Mouse (Mus musculus): ENCODE results near the gene Abcb5. TPM values are rescaled to one million over a fixed set of nuclear protein-coding genes. Genes with fewer than 3 reads are reported as not detected.
A peak's percentile ranks its signal among the peaks of the same experiment; 100 is the strongest.

The Abcb5 gene
- polyA plus RNA-seq, 1 experiment from 2014 or later, result not detected

DNA sequence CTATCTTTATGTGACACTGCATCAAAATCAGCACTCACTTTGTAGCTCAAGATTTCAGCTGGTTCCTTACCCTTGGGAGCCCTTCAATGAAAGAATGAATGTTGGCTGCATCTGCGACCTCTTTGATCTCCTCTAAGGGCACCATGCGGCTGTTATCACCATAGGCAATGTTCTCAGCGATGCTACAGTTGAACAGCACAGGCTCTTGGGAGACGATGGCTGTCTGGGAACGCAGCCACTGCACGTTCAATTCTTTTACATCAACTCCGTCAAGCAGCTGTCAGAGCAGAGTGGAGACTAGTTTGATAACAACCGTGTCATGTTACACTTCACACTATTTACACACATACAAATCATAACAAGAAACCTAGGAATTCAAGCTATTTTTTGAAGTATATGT, 93.5 kb downstream of the Abcb5 start:
- no peak for ATAC-seq
- H3K27me3 ChIP-seq (replicated peaks), result no peaks in the 10 kb centered on the region
- no peak overlapping the region for H3K4me2 ChIP-seq
- 61% methylated on average over 8 of the region's 8 CpGs for WGBS (ENCODE audit: insufficient replicate concordance)
- no peak overlapping the region for H3K27ac ChIP-seq
- no peaks in the 10 kb centered on the region for H3K9me3 ChIP-seq (replicated peaks)
- H3K36me3 ChIP-seq, result no peaks in the 10 kb centered on the region
- H3K4me3 ChIP-seq, result no peak overlapping the region
- H3K4me1 ChIP-seq, result no peaks in the 10 kb centered on the region
- H3K9ac ChIP-seq, result no peak overlapping the region

DNA sequence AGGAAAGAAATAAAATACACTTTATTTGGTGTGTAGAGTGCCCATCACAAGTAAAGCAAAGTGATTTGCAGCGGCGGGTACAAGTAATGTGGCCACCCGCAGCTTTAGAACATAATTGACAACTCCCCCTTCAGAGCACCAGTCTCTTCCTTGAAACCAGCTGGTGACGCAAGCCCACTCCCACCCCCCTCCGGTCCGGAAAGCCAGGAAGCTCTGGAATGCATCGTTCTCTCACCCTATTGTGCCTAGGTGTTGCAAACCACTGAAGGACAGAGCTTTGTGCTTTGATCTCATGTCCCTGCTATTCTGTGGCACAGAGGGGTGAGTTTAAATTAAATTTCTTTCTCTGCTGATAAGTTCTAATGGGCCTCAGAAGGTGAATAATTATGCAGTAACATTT, 110.1 kb downstream of the Abcb5 start:
- Histone ChIP-seq H3K4me3 (no peak overlapping the region), H3K9ac (no peak overlapping the region), H3K27ac (no peak overlapping the region), H3K36me3 (no peaks in the 10 kb centered on the region), H3K4me1 (no peaks in the 10 kb centered on the region), H3K9me3 (replicated peaks) (no peaks in the 10 kb centered on the region), H3K27me3 (replicated peaks) (peaks cover 55% of the 10 kb centered on the region), H3K4me2 (no peak overlapping the region)
- WGBS (ENCODE audit: insufficient replicate concordance), result 3% methylated on average over 7 of the region's 7 CpGs
- ATAC-seq, result no peak

DNA sequence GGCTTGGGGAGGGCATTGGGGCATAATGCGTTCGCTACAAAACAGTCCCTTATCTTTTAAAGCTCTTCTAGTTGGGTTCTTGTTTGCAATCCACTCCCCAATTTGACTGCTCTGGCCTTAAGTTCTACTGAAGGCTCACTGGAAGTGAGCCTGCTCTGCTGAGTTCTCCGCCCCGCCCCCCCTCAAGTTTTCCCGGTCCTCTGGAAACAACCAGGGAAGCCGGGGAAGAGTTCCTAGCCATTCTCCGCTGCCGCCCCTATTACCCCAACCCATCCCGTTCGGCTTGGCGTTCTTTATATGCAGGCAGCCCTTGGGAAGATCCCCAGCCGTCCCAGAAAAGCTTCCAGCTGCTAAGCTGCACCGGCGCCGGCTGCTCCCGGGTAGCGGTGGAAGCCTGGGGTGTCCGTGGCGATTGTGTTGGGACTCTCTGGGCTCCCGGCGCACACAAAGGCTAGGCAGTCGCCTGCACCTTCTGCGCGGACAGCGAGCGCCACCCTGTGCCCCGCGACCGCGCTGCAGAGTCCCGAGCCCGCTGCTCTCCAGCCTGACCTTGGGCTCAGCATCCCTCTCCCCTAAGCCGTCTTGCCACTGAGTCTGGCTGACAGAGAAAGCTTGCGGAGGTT, 111.3 kb downstream of the Abcb5 start:
- H3K9me3 ChIP-seq (replicated peaks), result no peaks in the 10 kb centered on the region
- H3K4me2 ChIP-seq, result peak overlapping the region; percentile 47
- H3K4me1 ChIP-seq, result no peaks in the 10 kb centered on the region
- peak overlapping the region; percentile 31 for H3K4me3 ChIP-seq
- WGBS (ENCODE audit: insufficient replicate concordance), result 1% methylated on average over 34 of the region's 34 CpGs
- H3K9ac ChIP-seq, result no peak overlapping the region
- H3K27me3 ChIP-seq (replicated peaks), result peaks cover 64% of the 10 kb centered on the region
- no peak overlapping the region for H3K27ac ChIP-seq
- no peaks in the 10 kb centered on the region for H3K36me3 ChIP-seq
- peak; percentile 79 for ATAC-seq

DNA sequence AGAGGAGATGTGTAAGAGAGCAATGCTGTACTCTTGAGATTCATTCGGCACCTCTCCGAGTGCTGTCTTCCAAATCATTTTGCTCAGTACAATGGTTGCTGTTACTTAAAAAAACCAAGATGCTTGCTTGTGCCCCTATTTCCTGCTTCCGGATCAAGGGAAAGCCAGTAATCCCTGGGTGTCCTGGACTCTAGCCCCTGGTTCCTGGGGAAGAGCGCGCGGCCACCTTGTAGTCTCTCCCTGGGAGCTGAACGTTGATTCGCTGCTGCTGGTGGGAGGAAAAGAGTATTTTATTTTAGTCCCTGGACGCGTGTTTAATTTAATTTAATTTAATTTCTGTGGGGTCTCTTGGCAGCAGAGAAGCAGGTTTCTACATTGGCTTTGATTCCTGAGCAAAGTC, 111.8 kb downstream of the Abcb5 start:
- H3K9me3 ChIP-seq (replicated peaks), result no peaks in the 10 kb centered on the region
- H3K27me3 ChIP-seq (replicated peaks), result peaks cover 69% of the 10 kb centered on the region
- H3K9ac ChIP-seq, result no peak overlapping the region
- no peaks in the 10 kb centered on the region for H3K36me3 ChIP-seq
- H3K4me2 ChIP-seq, result peak overlapping the region; percentile 47
- no peak for ATAC-seq
- peak overlapping the region; percentile 31 for H3K4me3 ChIP-seq
- H3K27ac ChIP-seq, result no peak overlapping the region
- 4% methylated on average over 10 of the region's 10 CpGs for WGBS (ENCODE audit: insufficient replicate concordance)
- H3K4me1 ChIP-seq, result no peaks in the 10 kb centered on the region

DNA sequence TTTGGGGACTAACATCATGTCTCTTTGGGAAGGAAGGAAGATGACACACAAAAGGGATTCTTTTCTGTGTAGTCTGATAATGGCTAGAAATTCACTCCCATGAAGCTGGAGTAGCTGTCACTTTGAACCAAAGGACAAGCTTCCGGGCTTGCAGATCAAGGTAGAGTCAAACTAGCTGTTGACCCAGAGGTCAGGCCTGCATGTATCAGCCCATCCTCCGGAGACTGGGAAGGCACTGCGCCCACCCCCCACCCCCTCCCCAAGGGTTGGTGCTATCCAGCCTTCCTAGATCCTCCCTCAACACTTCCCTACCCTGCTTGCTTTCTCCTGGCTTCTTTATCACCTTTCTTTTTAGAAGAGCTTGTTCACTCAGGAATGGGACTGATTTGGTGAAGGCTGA, 112.9 kb downstream of the Abcb5 start:
- Histone ChIP-seq H3K27me3 (replicated peaks) (peaks cover 80% of the 10 kb centered on the region), H3K4me1 (peaks cover 7% of the 10 kb centered on the region; the same call in 1 of the 2 replicates), H3K9me3 (replicated peaks) (no peaks in the 10 kb centered on the region), H3K27ac (no peak overlapping the region), H3K4me3 (no peak overlapping the region), H3K36me3 (no peaks in the 10 kb centered on the region), H3K4me2 (no peak overlapping the region), H3K9ac (no peak overlapping the region)
- ATAC-seq, result no peak
- 3% methylated on average over 3 of the region's 3 CpGs for WGBS (ENCODE audit: insufficient replicate concordance)

DNA sequence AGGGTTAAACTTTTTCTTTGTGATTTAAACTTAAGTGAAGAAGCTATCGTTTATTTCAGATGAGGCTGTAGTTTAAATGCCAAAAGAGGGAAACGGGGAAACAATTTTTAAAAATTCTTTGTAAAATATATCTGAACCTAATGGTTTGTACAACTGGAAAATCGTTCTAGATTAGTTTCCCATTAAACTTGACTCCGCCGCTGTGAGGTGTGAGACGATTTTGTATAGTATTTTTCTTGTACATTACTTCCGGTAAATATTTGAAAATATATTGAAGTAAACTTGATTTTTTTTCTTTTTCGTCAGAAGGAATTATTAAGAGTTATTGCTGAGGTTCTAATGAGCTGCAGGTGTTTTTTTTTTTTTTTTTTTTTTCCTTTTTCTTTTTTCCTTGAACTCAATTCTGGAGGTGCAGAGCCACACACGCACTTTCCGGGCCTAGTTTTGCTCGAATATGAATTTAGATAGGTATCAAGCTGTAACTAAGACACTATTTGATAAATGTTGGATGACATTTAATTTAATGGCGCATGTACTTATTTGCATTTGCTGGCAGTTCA, 115.3 kb downstream of the Abcb5 start:
- Histone ChIP-seq H3K4me3 (no peak overlapping the region), H3K36me3 (no peaks in the 10 kb centered on the region), H3K4me2 (no peak overlapping the region), H3K27ac (no peak overlapping the region), H3K9ac (no peak overlapping the region), H3K4me1 (peaks cover 11% of the 10 kb centered on the region; the same call in 1 of the 2 replicates), H3K9me3 (replicated peaks) (no peaks in the 10 kb centered on the region), H3K27me3 (replicated peaks) (peaks cover 88% of the 10 kb centered on the region)
- WGBS (ENCODE audit: insufficient replicate concordance), result 27% methylated on average over 12 of the region's 12 CpGs
- no peak for ATAC-seq

DNA sequence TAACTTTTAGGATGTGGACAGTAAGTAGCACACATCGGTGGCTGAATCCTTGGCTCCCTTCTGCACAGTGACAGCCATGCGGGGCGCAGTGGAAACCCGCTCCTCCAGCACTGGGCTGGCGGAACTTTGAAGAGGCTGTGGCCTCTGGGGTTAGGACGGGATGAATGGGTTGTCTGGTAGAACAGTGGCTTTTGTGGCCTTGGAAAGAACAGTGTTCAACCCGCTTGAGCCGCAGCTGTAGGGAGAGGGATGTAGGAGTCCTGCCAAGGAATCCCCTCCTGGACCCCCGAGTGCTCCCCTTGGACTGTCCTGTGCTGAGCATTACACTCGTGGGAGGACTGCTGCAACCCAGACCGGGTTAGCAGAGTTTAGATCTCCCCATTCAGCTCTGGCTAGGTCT, 116.2 kb downstream of the Abcb5 start:
- peaks cover 88% of the 10 kb centered on the region for H3K27me3 ChIP-seq (replicated peaks)
- no peaks in the 10 kb centered on the region for H3K9me3 ChIP-seq (replicated peaks)
- H3K27ac ChIP-seq, result no peak overlapping the region
- ATAC-seq, result no peak
- no peak overlapping the region for H3K9ac ChIP-seq
- H3K4me2 ChIP-seq, result no peak overlapping the region
- no peaks in the 10 kb centered on the region for H3K36me3 ChIP-seq
- WGBS (ENCODE audit: insufficient replicate concordance), result under 1% methylated on average over 11 of the region's 11 CpGs
- H3K4me1 ChIP-seq, result peaks cover 11% of the 10 kb centered on the region; the same call in 1 of the 2 replicates
- no peak overlapping the region for H3K4me3 ChIP-seq

DNA sequence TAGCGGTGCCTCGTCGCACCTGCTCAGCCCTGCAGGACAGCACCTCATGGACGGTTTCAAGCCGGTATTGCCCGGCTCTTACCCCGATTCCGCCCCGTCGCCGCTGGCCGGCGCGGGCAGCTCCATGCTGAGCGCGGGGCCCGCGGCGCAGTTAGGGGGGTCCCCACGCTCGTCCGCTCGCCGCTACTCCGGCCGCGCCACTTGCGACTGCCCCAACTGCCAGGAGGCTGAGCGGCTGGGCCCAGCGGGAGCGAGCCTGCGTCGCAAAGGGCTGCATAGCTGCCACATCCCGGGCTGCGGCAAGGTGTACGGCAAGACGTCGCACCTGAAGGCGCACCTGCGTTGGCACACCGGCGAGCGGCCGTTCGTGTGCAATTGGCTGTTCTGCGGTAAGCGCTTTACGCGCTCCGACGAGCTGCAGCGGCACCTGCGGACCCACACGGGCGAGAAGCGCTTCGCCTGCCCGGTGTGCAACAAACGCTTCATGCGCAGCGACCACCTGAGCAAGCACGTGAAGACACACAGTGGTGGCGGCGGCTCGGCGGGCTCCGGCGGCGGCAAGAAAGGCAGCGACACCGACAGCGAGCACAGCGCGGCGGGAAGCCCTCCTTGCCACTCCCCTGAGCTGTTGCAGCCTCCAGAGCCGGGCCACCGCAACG, 116.9 kb downstream of the Abcb5 start:
- peak overlapping the region; percentile 48 for H3K4me2 ChIP-seq
- no peak overlapping the region for H3K27ac ChIP-seq
- peaks cover 88% of the 10 kb centered on the region for H3K27me3 ChIP-seq (replicated peaks)
- no peaks in the 10 kb centered on the region for H3K9me3 ChIP-seq (replicated peaks)
- H3K36me3 ChIP-seq, result no peaks in the 10 kb centered on the region
- no peak overlapping the region for H3K9ac ChIP-seq
- WGBS (ENCODE audit: insufficient replicate concordance), result 4% methylated on average over 78 of the region's 78 CpGs
- peaks cover 11% of the 10 kb centered on the region; the same call in 1 of the 2 replicates for H3K4me1 ChIP-seq
- H3K4me3 ChIP-seq, result peak overlapping the region; percentile 32; the same call in 1 of the 2 replicates
- peak; percentile 42 for ATAC-seq

DNA sequence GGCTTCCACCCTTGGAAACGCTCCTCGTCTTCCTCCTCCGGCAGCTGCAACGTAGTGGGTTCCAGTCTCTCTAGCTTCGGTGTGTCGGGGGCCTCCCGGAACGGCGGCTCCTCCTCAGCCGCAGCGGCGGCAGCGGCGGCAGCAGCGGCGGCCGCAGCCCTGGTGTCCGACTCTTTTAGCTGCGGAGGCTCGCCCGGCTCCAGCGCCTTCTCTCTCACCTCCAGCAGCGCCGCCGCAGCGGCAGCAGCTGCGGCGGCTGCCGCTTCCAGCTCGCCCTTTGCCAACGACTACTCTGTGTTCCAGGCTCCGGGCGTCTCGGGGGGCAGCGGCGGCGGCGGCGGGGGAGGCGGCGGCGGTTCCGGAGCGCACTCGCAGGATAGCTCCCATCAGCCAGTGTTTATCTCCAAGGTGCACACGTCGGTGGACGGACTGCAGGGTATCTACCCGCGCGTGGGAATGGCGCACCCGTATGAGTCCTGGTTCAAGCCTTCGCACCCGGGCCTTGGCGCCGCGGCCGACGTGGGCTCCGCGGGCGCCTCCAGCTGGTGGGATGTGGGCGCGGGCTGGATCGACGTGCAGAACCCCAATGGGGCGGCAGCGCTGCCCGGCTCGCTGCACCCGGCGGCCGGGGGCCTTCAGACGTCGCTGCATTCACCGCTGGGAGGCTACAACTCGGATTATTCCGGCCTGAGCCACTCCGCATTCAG, 117.6 kb downstream of the Abcb5 start:
- H3K9ac ChIP-seq, result no peak overlapping the region
- peak overlapping the region; percentile 48 for H3K4me2 ChIP-seq
- peaks cover 89% of the 10 kb centered on the region for H3K27me3 ChIP-seq (replicated peaks)
- no peaks in the 10 kb centered on the region for H3K36me3 ChIP-seq
- ATAC-seq, result no peak
- no peak overlapping the region for H3K27ac ChIP-seq
- peak overlapping the region; percentile 32 for H3K4me3 ChIP-seq
- WGBS (ENCODE audit: insufficient replicate concordance), result 1% methylated on average over 80 of the region's 80 CpGs
- H3K9me3 ChIP-seq (replicated peaks), result no peaks in the 10 kb centered on the region
- peaks cover 11% of the 10 kb centered on the region; the same call in 1 of the 2 replicates for H3K4me1 ChIP-seq

DNA sequence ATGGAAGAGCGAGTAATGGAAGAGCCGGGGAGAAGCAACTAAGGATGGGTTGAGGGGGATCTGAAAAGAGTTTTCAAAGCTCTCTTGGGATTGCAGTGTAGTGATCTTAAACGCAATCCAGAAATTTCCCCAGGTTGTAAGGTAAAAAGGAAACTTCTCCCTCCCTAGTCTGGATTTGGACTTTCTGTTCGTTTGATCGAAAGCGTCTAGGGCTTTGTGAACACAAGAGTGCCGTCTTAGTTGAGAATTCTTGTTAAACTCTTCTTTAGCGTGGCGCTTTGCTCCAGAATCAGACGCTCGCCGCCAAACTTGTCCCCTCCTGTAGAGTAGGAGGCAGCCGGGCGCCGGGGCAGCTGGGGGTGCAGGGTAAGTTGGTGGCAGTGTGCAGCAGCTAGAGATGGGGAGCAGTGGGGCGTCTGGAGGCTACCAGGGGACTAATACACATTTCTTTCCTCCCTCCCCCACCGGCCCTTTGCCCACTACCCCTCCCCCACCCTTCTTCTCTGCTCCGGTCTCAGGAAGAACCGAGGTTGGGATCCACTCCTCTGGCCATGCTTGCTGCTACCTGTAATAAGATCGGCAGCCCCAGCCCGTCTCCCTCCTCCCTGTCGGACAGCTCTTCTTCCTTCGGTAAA, 118.2 kb downstream of the Abcb5 start:
- H3K27me3 ChIP-seq (replicated peaks), result peaks cover 89% of the 10 kb centered on the region
- peaks cover 11% of the 10 kb centered on the region; the same call in 1 of the 2 replicates for H3K4me1 ChIP-seq
- H3K27ac ChIP-seq, result no peak overlapping the region
- no peaks in the 10 kb centered on the region for H3K36me3 ChIP-seq
- no peaks in the 10 kb centered on the region for H3K9me3 ChIP-seq (replicated peaks)
- H3K9ac ChIP-seq, result no peak overlapping the region
- peak overlapping the region; percentile 32 for H3K4me3 ChIP-seq
- no peak for ATAC-seq
- 3% methylated on average over 21 of the region's 23 CpGs for WGBS (ENCODE audit: insufficient replicate concordance)
- H3K4me2 ChIP-seq, result peak overlapping the region; percentile 48

DNA sequence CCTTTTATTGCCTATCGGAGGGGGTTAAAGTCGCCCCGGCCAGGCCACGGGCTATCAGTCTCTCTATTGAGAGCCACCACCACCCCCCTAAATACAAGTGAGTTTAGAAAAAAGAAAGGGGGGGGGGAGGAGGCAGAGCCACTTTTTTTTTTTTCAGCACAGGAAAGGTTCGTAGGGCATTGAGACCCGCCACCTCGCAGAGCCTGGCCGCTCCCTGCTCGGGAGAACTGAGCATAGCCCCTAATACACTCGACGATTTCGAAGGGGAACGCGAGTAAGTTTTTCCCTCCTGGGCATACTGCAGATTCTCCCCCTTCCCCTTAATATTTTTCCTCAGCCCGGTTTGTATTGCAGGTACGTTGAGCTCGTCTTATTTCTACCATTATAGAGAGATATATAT, 118.8 kb downstream of the Abcb5 start:
- peaks cover 11% of the 10 kb centered on the region; the same call in 1 of the 2 replicates for H3K4me1 ChIP-seq
- H3K27me3 ChIP-seq (replicated peaks), result peaks cover 91% of the 10 kb centered on the region
- no peak overlapping the region for H3K9ac ChIP-seq
- peak overlapping the region; percentile 68 for H3K4me2 ChIP-seq
- H3K27ac ChIP-seq, result no peak overlapping the region
- H3K4me3 ChIP-seq, result peak overlapping the region; percentile 45; the same call in 1 of the 2 replicates
- no peaks in the 10 kb centered on the region for H3K9me3 ChIP-seq (replicated peaks)
- H3K36me3 ChIP-seq, result no peaks in the 10 kb centered on the region
- ATAC-seq, result peak; percentile 11; the same call in 1 of the 2 replicates
- 1% methylated on average over 17 of the region's 17 CpGs for WGBS (ENCODE audit: insufficient replicate concordance)
